Mouse (Mus musculus) thymus, postnatal 14 days (tissue): ENCODE results near the gene Cntnap5a.
"Not testable (repeated sequence)": the region's sequence is repeated elsewhere in the genome, so short reads cannot be mapped to it uniquely, and the experiment has no call there.

Experiments
- DNase-seq: peaks from one replicate; pipeline ENCODE4 v3.0.0; 2021

Cntnap5a gene

DNA sequence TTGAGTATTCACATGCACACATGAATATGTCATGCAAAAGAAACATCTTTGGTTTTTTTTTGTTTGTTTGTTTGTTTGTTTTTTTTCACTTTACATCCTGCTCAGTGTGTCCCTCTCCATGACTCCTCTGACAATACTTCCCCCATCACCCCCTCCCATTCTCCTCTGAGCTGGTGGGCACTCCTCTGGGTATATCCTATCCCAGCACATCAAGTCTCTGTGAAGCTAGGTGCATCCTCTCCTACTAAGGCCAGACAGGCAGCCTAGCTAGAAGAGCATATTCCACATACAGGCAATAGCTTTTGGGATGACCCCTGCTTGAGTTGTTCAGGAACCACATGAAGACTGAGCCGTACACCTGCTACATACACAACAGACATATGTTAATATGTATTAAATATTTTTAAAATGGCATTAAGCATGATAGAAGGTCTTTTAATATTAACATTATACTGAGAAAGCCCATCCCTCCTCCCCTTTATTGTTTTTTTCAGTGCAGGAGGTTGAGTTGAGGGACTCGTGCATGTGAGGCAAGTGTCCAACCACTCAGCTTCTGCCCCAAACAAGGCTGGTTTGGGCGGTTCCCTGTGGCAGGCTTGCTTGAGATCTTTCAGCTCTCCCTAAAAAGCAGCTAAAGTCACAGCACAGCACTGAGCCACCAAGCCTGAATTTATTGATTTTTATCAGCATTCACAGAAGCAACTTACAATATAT is 422.6 kb downstream of the Cntnap5a start:
- DNase-seq: no peak

DNA sequence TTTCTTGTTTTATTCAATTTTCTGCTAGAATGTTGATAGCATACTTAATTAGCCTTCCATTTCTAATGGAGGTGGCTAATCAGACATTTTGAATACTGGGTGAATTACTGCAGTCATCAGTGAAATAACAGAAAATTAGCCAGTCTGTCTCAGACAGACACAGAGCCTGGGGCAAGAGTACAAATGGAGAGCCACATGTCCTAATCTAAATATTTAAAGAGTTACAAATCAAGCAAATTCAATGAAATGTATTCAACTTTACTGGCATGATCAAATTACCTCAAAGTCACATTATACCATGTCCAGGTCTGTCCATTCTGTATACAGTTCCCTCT is 423.1 kb downstream of the Cntnap5a start:
- DNase-seq: no peak

DNA sequence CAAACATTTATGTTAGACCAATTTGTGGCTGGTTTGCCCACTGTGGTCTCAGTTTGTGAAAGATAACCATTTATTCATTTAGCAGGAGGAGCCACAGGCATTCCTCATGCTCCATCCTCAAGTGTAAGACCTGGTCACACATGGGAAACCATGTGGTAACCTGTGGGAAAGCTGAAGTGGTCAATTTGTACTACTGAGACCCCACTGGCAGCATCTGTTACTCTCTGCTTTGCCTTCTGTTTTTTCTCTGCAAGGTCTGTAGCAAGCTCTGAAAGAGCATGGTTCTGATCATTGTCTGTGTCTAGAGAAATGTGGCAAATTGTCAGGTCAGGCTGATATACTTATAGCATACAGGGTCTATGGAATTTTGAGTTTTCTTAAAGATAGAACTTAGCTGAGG is 423.8 kb downstream of the Cntnap5a start:
- DNase-seq: no peak

DNA sequence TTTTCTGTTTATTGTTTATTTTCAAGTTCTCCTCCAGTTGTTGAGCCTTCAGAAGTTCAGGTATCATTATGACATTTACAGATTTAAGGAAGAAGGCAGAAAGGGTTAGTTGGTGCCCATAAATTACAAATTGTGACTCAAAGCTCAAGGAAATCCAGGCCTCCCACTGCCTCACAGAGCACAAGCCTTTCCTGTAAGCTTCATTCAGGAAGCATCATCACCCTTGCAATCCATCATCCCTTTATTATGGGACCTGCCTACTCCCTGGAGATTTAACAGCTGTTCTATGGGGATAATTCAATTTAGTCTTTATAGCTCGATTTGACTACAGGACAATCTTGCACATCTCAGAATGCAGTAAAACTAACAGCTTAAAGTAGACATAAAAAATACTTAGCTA is 441.2 kb downstream of the Cntnap5a start:
- DNase-seq: no peak

DNA sequence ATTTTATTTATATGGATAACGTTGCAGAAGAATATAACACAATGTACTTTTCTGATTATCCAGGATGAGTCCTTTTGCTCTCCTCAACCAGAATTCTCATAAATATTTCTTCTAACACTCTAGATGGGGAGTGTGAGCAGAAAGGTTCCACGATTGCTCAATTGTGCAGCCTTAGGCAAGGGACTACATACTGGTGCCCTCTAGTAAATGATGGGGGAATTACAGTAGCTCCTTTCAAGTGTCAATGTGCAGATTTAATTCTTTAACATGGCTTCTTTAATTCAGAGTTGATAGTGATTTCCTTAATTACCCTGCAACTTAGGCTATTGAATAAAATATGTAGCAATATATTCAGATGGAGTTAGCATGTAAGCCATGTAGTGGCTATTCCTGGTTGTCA is 442.5 kb downstream of the Cntnap5a start:
- no peak for DNase-seq

DNA sequence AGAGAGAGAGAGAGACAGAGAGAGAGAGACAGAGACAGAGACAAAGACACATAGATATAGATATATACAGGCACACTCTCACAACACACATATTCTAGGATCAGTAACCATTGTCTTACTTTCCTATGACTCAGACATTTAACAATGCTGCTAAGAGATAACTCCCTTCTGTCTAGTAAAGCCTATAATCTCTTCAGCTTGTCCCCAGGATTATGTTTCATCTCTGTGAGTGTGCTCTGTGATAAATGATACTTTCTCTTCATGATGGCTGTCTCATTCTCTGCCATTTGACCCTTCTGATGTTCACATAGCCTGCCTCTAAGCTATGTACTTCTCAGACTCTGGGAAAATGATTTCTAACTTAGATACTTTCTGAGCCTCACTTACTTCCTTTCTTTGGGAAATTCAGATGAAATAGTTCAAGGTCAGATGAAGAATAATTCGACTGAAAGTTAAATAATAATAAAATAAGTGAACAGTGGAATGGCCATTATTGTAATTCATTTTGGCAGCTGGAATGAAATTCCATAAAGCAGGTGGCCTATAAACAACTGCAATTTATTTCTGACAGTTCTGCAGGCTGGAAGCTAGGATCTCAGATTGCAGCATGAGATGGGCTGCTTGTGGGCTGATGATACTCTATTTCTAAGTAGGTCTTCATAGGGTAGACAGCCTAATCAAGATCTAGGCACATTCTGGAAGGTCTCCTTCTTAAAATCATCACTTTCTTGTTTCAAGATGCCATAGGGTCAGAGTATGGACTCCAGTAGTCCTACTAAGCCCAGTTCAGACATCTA is 444.1 kb downstream of the Cntnap5a start:
- no peak for DNase-seq

DNA sequence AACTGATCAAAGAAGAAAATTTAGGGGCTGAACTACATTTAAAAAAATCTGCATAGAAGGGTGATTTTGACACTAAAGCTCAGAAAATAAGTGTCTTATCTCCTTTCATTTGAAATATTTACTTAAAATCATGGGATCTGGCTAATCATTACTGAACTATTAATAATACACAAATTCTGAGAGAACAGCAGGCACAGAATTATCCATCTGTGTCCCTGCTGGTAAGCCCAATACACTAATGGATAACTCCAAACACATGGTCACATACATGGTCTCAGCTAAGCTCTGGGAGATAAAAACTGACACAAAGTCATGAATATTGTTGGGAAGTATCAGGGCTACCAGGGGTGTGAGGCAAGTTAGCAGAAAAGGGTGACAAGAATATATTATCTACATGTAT is 447.9 kb downstream of the Cntnap5a start:
- no peak for DNase-seq

DNA sequence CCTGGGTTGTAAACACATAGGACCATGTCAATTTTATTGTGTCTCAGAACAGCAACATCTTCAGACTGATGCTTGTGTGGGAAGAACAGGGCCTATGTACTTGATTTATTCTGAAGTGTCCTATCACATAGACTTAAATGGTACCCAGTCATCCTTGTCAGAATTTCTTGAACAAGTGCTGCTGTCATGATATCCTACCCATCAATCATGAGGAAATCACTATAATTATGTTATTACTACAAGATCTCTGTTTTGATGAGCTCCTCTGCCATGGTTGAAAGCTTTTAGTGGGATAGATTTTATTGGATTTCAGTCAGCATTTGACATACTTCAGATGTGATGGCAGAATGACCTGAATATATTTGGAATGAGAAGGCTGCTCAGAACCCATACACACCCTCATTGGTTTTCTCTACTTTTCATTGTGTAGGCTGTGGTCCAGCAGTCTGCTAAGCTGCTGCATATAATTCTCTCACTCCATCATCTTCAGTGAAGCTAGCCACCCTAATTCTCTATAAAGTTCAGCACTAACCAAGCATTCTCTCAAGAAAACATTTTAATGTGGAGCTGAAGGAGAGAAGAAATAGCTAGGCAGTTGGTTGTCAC is 465.3 kb downstream of the Cntnap5a start:
- no peak for DNase-seq

DNA sequence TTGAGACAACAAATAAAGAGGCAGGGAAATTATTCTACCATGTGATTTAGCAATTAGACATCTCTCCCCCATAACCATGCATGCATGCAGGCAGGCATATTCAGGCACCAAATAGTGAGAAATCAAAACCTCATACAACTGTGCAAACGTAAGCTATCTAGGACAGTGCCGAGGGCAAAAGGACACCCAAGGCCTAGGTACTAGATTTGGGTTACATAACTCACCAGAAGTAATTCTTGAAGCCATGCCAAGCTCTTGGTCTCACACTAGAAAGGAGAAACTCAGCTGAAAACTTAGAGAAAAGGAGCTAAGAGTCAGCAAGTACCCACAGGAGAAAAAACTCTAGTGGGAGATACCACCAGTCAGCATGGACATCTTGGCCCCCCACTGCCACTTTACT is 499.9 kb downstream of the Cntnap5a start:
- no peak for DNase-seq

DNA sequence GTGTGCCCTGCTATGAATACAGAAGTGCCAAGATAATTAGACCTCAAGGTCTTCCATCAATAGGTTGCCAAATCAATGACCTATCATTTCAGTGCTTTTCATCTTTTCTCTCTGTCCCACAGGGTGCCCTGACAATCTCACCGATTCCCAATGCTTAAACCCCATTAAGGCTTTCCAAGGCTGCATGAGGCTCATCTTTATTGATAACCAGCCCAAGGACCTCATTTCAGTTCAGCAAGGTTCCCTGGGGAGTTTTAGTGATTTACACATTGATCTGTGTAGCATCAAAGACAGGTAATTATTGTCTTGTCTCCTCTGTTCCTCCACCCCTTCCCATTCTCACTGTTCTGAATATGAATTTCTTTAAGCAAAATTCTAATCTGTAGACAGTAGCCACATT is 503.6 kb downstream of the Cntnap5a start:
- DNase-seq: not testable (repeated sequence)

DNA sequence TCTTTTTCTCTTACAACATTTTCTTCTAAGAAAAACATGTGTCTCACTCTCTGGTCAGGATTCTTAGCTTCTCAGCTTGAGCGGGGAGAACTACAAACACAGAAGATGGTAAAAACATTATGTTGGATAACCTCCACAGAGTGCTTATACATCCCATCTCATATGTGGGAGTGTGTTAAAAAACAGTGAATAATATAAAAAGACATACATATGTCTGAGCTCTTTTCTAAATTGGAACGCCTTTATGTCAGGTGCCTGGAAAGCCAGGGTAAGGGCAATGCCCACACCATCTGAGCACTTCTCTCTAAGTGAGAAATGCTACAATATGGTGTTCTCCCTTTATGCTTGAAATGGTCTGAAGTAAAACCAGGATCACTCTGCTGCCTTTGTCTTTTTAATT is 507.7 kb downstream of the Cntnap5a start:
- DNase-seq: no peak

DNA sequence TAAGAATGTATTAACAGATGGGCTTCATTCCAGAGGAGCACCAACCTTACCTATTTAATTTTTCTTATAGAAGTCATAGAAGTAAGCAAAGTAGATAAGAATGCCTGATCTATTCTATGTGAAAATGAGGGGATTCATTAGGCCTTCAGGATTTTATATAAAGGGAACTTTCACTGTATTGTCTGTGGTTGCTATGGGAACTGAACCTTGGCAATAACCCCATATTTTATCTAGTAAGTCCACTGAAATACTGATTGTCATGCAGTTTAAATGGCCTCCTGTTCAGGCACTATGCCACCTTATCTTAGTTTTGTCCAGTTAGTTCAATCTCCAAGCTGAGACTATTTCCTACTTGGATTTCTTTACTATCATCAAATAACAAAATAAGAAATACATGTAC is 532.3 kb downstream of the Cntnap5a start:
- no peak for DNase-seq

DNA sequence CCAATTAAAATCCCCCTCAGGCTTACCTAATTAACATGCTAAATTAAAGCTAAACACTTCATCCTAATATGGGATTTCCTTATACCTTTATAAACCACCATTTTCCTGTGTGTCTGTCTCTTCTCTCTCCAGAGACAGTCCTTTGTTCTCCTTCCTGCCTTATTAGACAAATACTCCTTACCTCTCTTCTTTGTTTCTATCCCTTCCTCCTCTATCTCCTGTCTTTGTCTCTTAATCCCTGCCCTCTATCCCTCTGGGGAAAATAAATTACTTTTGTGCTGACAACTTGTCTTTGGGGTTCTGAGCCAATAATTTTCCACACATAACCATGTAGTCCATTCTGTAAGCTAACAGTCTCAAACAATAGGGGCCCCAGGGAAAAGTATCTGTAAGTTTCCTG is 556.0 kb downstream of the Cntnap5a start:
- no peak for DNase-seq

DNA sequence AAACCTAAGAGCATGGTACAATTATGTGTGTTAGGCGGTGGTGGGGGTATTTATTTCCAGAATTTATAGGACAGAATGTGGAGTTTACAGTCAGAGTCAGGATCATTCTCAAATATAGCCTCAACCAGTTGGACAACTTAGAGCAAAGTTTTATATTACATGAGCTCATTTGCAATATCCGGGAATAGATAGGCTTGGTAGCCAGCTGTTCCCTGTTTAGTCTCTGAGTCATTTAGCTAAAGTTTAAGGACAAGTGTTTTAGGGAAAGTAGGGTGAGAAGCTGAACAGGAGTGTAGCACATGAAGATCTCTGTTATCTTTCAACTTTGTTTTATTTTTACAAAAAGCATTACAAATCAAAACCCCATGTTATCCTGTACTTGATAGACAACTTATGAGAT is 559.3 kb downstream of the Cntnap5a start:
- no peak for DNase-seq

DNA sequence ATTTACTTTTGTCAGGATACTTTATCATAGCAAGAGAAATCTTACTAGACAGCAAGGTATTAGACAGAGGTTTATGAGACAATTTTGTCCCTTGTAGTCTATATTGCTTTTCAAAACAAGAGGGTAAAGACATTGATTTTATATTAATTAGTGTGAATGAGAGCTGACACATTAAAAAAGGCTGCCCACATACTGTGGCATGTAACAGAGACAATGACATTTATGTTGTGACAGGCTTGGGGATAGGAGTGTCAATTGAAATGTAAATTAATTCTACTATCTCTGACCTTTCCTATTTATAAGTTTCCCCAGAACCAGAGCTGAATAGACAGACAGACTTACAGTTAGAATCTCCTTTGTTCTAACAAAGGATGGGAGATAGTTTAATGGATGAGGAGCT is 596.6 kb downstream of the Cntnap5a start:
- no peak for DNase-seq

DNA sequence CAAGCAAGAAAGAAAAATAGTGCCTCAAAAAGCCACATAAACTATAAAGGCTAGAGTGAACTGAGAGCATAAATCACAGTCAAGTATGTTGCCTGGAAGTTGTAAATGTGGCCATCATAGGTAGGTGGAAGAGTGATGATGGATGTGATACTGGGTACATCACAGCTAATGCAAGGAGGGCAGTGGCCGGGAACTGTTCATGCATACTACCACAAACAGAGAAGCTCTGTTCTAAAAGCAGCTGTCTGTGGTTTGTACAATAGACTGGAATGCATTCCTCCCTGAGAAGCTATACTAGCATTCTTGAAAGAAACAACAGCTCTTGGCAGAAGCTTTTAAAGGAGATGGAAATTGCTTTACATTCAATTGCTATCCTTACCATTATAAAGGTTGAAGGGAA is 599.4 kb downstream of the Cntnap5a start:
- DNase-seq: no peak

DNA sequence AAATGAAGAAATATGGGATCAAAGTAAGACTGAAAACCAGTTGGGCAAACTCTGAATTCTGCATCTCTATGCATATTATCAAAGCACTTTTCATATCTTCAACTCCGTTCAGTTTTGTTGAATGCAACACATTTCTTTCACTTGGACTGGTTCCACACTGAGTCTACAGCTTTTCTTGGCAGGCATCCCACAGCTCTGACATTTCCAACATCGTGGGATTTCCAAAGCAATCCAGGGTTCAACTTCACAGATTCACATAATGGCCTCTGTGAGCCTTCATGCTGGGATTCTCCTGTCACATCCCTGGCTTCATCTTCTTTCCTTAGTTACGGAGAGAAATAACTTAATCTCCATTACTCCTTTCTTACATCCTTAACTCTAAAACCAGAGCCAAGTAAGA is 622.0 kb downstream of the Cntnap5a start:
- no peak for DNase-seq

DNA sequence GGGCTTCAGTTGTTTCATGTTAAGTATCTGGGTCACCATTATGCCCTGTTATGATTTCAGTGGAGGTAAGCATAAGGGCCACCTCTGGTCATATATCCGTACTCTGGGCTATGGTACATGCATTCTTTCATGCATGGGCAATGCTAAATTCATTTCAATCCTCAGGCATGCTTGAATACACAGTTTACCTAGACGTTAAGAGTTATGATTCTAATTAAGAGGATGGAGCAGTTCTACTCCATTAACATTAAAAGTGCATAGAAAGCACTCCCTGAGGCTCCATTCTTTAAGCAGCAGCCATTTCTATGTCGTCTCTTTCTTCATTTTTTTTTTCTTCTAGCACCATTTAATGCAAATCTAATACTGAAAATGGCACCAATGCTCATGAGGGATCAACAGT is 627.0 kb downstream of the Cntnap5a start:
- DNase-seq: no peak

DNA sequence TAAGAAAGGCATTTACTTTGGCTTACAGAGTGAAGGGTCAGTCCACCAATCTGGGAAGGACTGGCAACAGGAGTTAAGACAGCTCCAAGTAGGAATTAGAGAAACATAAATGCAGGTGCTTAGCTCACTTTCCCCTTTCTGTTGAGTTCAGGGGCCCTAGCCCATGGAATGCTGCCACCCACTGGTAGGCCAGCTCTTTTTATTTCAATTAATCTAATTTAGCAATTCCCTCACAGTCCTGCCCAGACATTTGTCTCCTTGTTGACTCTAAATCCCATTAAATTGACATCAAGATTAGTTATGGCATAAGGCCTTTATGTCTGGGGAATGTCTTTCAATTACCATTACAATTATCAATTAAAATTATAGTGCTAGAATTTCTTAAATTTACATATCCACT is 628.7 kb downstream of the Cntnap5a start:
- no peak for DNase-seq

DNA sequence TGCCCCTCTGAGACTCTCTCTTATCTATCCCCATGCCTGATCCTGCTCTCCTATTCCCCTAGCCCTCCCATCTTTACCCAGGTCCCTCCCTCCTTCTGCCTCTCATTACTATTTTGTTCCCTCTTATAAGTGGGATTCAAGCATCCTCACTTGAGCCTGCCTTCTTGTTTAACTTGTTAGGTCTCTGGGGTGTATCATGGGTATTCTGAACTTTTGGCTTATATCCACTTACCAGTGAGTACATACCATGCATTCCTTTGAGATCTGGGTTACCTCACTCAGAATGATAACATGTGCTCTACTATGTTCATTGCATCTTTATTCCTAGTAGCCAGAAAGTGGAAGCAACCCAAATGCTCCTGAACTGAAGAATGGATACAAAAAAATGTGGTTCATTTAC is 639.9 kb downstream of the Cntnap5a start:
- no peak for DNase-seq

DNA sequence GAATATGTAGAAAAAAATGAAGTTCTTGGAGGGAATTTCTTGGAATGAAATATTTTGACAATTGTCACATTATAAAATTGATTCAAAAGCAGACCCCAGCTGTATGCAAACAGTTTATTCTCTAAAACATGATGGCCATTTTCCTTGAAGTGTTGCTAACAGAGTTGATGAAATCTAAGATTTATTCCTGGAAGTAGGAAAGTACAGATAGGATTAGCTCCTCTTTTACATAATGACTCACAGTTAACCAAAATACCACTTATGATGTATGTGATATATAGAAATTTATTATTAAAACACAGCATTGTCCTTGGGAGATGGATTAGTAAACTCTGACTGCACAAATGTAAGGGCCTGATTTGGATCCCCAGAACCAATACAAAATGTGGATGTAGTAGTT is 669.1 kb downstream of the Cntnap5a start:
- DNase-seq: no peak

DNA sequence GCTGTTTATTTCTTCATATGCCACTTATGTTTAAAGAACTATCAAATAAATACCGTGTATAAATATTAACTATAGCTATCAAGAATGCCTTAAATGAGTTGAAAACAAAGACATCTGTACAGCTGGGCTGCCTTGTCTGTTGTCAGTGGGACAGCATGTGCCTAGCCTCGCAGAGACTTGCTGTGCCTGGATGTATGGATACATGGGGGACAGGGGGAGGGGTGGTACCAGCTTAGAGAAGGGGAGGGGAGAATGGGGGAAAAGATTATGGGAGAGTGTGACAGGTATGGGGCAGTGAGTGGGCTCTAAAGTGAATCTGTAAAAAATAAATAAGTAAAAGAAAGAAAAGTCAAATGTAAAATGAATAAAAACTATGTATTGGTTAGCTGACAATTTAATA is 681.0 kb downstream of the Cntnap5a start:
- DNase-seq: no peak

DNA sequence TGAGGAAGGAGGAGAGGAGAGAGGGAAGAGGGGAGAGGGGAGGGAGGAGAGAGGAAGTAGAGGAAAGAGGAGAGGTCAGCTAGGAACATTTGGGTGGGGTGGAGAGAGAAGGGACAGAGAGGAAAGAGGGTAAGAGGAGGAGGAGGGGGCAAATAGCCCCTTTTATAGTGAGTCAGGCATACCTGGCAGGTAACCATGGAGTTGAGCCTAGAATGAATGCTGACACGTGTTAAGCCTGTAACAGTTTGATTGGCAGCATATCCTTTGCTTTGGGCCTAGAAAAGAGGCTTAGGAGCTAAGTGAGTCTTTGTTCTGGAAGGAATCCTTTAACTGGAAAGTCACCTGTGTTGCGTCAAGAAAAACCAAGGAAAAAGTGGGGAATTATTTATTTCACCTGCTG is 681.6 kb downstream of the Cntnap5a start:
- no peak for DNase-seq

DNA sequence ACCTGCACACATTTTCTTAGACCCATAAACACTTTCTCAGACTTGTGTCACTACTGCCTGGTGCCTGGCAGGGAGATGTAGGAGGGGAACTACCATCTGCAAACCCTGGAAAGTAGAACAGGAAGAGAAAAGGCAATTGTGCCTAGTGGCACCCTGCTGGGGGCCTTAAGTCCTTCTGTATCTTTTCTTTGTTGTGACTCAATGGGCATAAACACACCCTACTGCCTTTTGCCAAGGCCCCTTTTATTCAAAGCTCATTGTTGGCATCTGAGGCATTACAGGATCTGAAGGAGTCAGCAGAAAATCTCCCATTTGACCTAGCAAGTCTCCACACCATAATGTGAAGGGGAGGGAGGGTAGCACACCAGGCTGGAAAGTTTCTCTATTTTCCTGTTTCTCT is 682.2 kb downstream of the Cntnap5a start:
- no peak for DNase-seq

DNA sequence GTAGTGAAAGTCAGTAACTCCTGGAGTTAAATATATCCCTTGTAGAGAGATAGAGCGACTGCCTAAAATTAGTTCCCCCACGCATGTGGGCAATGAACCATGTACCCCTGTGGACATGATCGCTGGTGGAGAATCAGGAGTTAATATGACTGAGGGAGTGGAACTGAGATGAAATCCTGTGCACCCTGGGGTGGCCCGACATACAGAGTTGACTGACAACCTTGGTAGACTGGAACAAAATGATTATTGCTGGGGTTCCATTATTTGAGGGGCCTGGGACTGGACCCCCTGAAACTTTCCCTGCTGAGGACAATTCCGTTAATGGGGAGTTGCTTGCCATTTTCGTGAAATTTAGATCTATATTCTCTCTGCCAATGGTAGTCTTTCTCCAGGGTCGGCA is 683.0 kb downstream of the Cntnap5a start:
- DNase-seq: no peak
